Mouse (Mus musculus): ENCODE measurements around the gene Eif4h. TPM values are rescaled to one million over a fixed set of nuclear protein-coding genes. Genes with fewer than 3 reads are reported as not detected.

Eif4h gene
- polyA plus RNA-seq, 1 experiment from 2014 or later = 171 TPM

GRCm38 (mm10) chr5:134621099-134621640, 18.1 kb downstream of the Eif4h start:
- Histone ChIP-seq H3K4me2 (no peak overlapping the region), H3K36me3 (replicated peaks) (peaks cover 96% of the 10 kb centered on the region), H3K4me1 (replicated peaks) (no peaks in the 10 kb centered on the region), H3K4me3 (replicated peaks) (no peak overlapping the region), H3K27ac (replicated peaks) (no peak overlapping the region), H3K9ac (no peak overlapping the region), H3K27me3 (no peaks in the 10 kb centered on the region), H3K9me3 (replicated peaks) (no peaks in the 10 kb centered on the region)
- ATAC-seq (ENCODE audit: insufficient read depth) = no peak
- WGBS (ENCODE audit: insufficient replicate concordance) = 87% methylated on average over 16 of the region's 16 CpGs

GRCm38 (mm10) chr5:134620457-134620856, 18.8 kb downstream of the Eif4h start:
- H3K4me3 ChIP-seq (replicated peaks) = no peak overlapping the region
- H3K9me3 ChIP-seq (replicated peaks) = no peaks in the 10 kb centered on the region
- H3K9ac ChIP-seq = no peak overlapping the region
- peaks cover 3% of the 10 kb centered on the region; the same call in 1 of the 2 replicates for H3K4me1 ChIP-seq (replicated peaks)
- H3K36me3 ChIP-seq (replicated peaks) = peaks cover 92% of the 10 kb centered on the region
- no peak overlapping the region for H3K4me2 ChIP-seq
- no peak for ATAC-seq (ENCODE audit: insufficient read depth)
- H3K27me3 ChIP-seq = no peaks in the 10 kb centered on the region
- H3K27ac ChIP-seq (replicated peaks) = no peak overlapping the region
- 92% methylated on average over 9 of the region's 9 CpGs for WGBS (ENCODE audit: insufficient replicate concordance)

GRCm38 (mm10) chr5:134617071-134617470, 22.2 kb downstream of the Eif4h start:
- Histone ChIP-seq H3K9me3 (replicated peaks) (no peaks in the 10 kb centered on the region), H3K9ac (no peak overlapping the region), H3K4me3 (replicated peaks) (no peak overlapping the region), H3K27me3 (no peaks in the 10 kb centered on the region), H3K27ac (replicated peaks) (no peak overlapping the region), H3K4me2 (no peak overlapping the region), H3K4me1 (replicated peaks) (peaks cover 8% of the 10 kb centered on the region), H3K36me3 (replicated peaks) (peaks cover 58% of the 10 kb centered on the region)
- ATAC-seq (ENCODE audit: insufficient read depth) = 0 out of 2 replicates have a peak, but pooled peaks have one; percentile 16
- WGBS (ENCODE audit: insufficient replicate concordance) = 23% methylated on average over 3 of the region's 3 CpGs

GRCm38 (mm10) chr5:134615780-134616179, 23.5 kb downstream of the Eif4h start:
- no peak overlapping the region for H3K4me3 ChIP-seq (replicated peaks)
- no peaks in the 10 kb centered on the region for H3K27me3 ChIP-seq
- no peak overlapping the region for H3K4me2 ChIP-seq
- WGBS (ENCODE audit: insufficient replicate concordance) = 65% methylated on average over 4 of the region's 4 CpGs
- H3K9ac ChIP-seq = no peak overlapping the region
- no peak overlapping the region for H3K27ac ChIP-seq (replicated peaks)
- peaks cover 8% of the 10 kb centered on the region for H3K4me1 ChIP-seq (replicated peaks)
- no peaks in the 10 kb centered on the region for H3K9me3 ChIP-seq (replicated peaks)
- no peak for ATAC-seq (ENCODE audit: insufficient read depth)
- H3K36me3 ChIP-seq (replicated peaks) = peaks cover 46% of the 10 kb centered on the region

- Histone ChIP-seq H3K27ac (replicated peaks) (no peak overlapping the region), H3K36me3 (replicated peaks) (peaks cover 42% of the 10 kb centered on the region), H3K9me3 (replicated peaks) (no peaks in the 10 kb centered on the region), H3K4me1 (replicated peaks) (peaks cover 8% of the 10 kb centered on the region), H3K4me2 (no peak overlapping the region), H3K4me3 (replicated peaks) (no peak overlapping the region), H3K9ac (no peak overlapping the region), H3K27me3 (no peaks in the 10 kb centered on the region)
- no peak for ATAC-seq (ENCODE audit: insufficient read depth)
- 71% methylated on average over 8 of the region's 8 CpGs for WGBS (ENCODE audit: insufficient replicate concordance)
Observed at GRCm38 (mm10) chr5:134615380-134615779, 23.9 kb downstream of the Eif4h start.

- no peak for ATAC-seq (ENCODE audit: insufficient read depth)
- H3K27ac ChIP-seq (replicated peaks) = no peak within 1 kb of the TSS
Observed at GRCm38 (mm10) chr5:134614802-134615201, 24.5 kb downstream of the Eif4h start, which contains the start of gene Lat2. Gene Lat2 (minus strand): TSS chr5:134615025.

GRCm38 (mm10) chr5:134614296-134614695, 25.0 kb downstream of the Eif4h start:
- H3K27me3 ChIP-seq = no peaks in the 10 kb centered on the region
- H3K9me3 ChIP-seq (replicated peaks) = no peaks in the 10 kb centered on the region
- 73% methylated on average over 8 of the region's 8 CpGs for WGBS (ENCODE audit: insufficient replicate concordance)
- H3K4me1 ChIP-seq (replicated peaks) = peaks cover 8% of the 10 kb centered on the region
- no peak overlapping the region for H3K4me2 ChIP-seq
- no peak for ATAC-seq (ENCODE audit: insufficient read depth)
- H3K4me3 ChIP-seq (replicated peaks) = no peak overlapping the region
- peaks cover 31% of the 10 kb centered on the region for H3K36me3 ChIP-seq (replicated peaks)
- H3K27ac ChIP-seq (replicated peaks) = no peak overlapping the region
- no peak overlapping the region for H3K9ac ChIP-seq

More at GRCm38 (mm10) chr5:134614802-134615201, 24.5 kb downstream of the Eif4h start, which contains the start of gene Lat2:
- Histone ChIP-seq H3K9me3 (replicated peaks) (no peaks in the 10 kb centered on the region), H3K27me3 (no peaks in the 10 kb centered on the region), H3K9ac (no peak within 1 kb of the TSS), H3K4me3 (replicated peaks) (no peak within 1 kb of the TSS), H3K4me1 (replicated peaks) (peaks cover 8% of the 10 kb centered on the region), H3K36me3 (replicated peaks) (peaks cover 36% of the 10 kb centered on the region), H3K4me2 (no peak within 1 kb of the TSS)
- WGBS (ENCODE audit: insufficient replicate concordance) = 59% methylated on average over 7 of the region's 7 CpGs

- Histone ChIP-seq H3K9ac (no peak overlapping the region), H3K4me3 (replicated peaks) (no peak overlapping the region), H3K36me3 (replicated peaks) (peaks cover 25% of the 10 kb centered on the region), H3K4me1 (replicated peaks) (peaks cover 8% of the 10 kb centered on the region), H3K4me2 (no peak overlapping the region), H3K9me3 (replicated peaks) (no peaks in the 10 kb centered on the region), H3K27ac (replicated peaks) (0 out of 2 replicates have a peak overlapping the region, but pooled peaks have one; percentile 33), H3K27me3 (no peaks in the 10 kb centered on the region)
- WGBS (ENCODE audit: insufficient replicate concordance) = 56% methylated on average over 9 of the region's 9 CpGs
- ATAC-seq (ENCODE audit: insufficient read depth) = no peak
Observed at GRCm38 (mm10) chr5:134613727-134614126, 25.6 kb downstream of the Eif4h start.

- Histone ChIP-seq H3K4me3 (replicated peaks) (no peak overlapping the region), H3K27ac (replicated peaks) (no peak overlapping the region), H3K27me3 (no peaks in the 10 kb centered on the region), H3K4me1 (replicated peaks) (peaks cover 8% of the 10 kb centered on the region), H3K9me3 (replicated peaks) (no peaks in the 10 kb centered on the region), H3K36me3 (replicated peaks) (peaks cover 8% of the 10 kb centered on the region), H3K4me2 (no peak overlapping the region), H3K9ac (no peak overlapping the region)
- WGBS (ENCODE audit: insufficient replicate concordance) = 24% methylated on average over 8 of the region's 8 CpGs
- ATAC-seq (ENCODE audit: insufficient read depth) = no peak
Observed at GRCm38 (mm10) chr5:134611810-134612521, 27.3 kb downstream of the Eif4h start.

- no peak overlapping the region for H3K4me3 ChIP-seq (replicated peaks)
- peaks cover 1% of the 10 kb centered on the region; the same call in 1 of the 2 replicates for H3K4me1 ChIP-seq (replicated peaks)
- WGBS (ENCODE audit: insufficient replicate concordance) = 68% methylated on average over 12 of the region's 12 CpGs
Observed at GRCm38 (mm10) chr5:134609916-134610643, 29.2 kb downstream of the Eif4h start.

GRCm38 (mm10) chr5:134607121-134607520, 32.2 kb downstream of the Eif4h start:
- Histone ChIP-seq H3K36me3 (replicated peaks) (no peaks in the 10 kb centered on the region), H3K9me3 (replicated peaks) (no peaks in the 10 kb centered on the region), H3K27me3 (no peaks in the 10 kb centered on the region), H3K9ac (no peak overlapping the region), H3K4me2 (no peak overlapping the region), H3K4me1 (replicated peaks) (no peaks in the 10 kb centered on the region; the same call in 1 of the 2 replicates), H3K27ac (replicated peaks) (no peak overlapping the region), H3K4me3 (replicated peaks) (no peak overlapping the region)
- 0 out of 2 replicates have a peak, but pooled peaks have one; percentile 19 for ATAC-seq (ENCODE audit: insufficient read depth)
- 22% methylated on average over 5 of the region's 5 CpGs for WGBS (ENCODE audit: insufficient replicate concordance)

More at GRCm38 (mm10) chr5:134609916-134610643, 29.2 kb downstream of the Eif4h start:
- no peak overlapping the region for H3K27ac ChIP-seq (replicated peaks)
- no peak overlapping the region for H3K4me2 ChIP-seq
- no peak for ATAC-seq (ENCODE audit: insufficient read depth)
- no peaks in the 10 kb centered on the region for H3K9me3 ChIP-seq (replicated peaks)
- H3K27me3 ChIP-seq = no peaks in the 10 kb centered on the region
- no peak overlapping the region for H3K9ac ChIP-seq
- H3K36me3 ChIP-seq (replicated peaks) = no peaks in the 10 kb centered on the region

Data from liver, embryonic 15.5 days (tissue).